Mouse (Mus musculus) liver, adult 2 months (tissue): ENCODE results near the gene Morn1.

ENCODE experiments used
- CTCF ChIP-seq: fragments of 200-500 bp; IDR thresholded peaks from 2 replicates; pipeline ENCODE4 v1.5.1; 2011; ENCODE audit warnings: low read depth, low read length, control low read depth
- POLR2A ChIP-seq: fragments of 200-500 bp; IDR thresholded peaks from 2 replicates; pipeline ENCODE4 v1.6.1; 2011; ENCODE audit warnings: low read length, control low read depth; ENCODE audit not compliant: insufficient read depth; ENCODE audit errors: extremely low read depth

- no peak for TF ChIP-seq CTCF
- TF ChIP-seq POLR2A: no peak
These were observed 47.5 kb downstream of the Morn1 start for GRCm38 (mm10) chr4:155133658-155134417.
